Mouse (Mus musculus) cerebellum, adult 2 months (tissue): ENCODE measurements at regions not wholly inside any gene's neighbourhood (a gene's known extent, or its start where the extent isn't known, plus 50 kb on each side); places are given as distances from the start of the nearest gene placed in this dataset.

Experiments used
- CTCF ChIP-seq: fragments of 200-500 bp; IDR thresholded peaks from 2 replicates; pipeline ENCODE4 v1.5.1; 2011; ENCODE audit warnings: low read depth, mild to moderate bottlenecking, control low read depth, low read length, moderate library complexity, borderline replicate concordance; ENCODE audit not compliant: insufficient read depth
- POLR2A ChIP-seq: fragments of 200-500 bp; IDR thresholded peaks from 2 replicates; pipeline ENCODE4 v1.6.1; 2011; ENCODE audit warnings: low read length, control low read depth, borderline replicate concordance; ENCODE audit not compliant: insufficient read depth

GRCm38 (mm10) chr7:145090849-145091248 lies 117.1 kb downstream of the 1810010D01Rik start:
- TF ChIP-seq POLR2A: no peak
- TF ChIP-seq CTCF: no peak
